Mouse (Mus musculus) spleen, postnatal 10 days (tissue): Measurements from ENCODE around the gene Endou.

Experiments used
- DNase-seq, 2 experiments: peaks; one replicate each; pipeline ENCODE4 v3.0.0; 2021 to 2022; ENCODE audit warnings: low spot score in 2 of 2

Gene Endou

DNA sequence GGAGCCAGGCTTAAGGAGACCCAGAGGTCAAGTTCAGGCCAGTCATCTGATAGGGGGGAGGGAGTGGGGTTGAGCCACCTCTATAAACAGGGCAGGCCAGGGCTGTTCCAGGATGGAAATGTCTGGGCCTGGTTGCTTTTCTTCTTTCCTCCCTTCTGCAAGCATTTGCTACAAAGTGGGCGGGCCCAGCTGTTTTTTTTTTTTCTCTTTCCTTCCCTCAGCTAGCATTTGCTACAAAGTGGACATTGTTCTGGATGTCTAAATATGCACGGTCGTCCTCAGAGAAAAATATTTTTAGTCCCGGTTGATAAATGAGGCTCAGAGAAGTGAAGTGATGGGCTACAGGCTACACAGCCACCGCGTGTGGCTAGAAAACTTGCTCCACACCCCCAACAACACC is 23.3 kb upstream of the Endou start:
- DNase-seq, result no peak

DNA sequence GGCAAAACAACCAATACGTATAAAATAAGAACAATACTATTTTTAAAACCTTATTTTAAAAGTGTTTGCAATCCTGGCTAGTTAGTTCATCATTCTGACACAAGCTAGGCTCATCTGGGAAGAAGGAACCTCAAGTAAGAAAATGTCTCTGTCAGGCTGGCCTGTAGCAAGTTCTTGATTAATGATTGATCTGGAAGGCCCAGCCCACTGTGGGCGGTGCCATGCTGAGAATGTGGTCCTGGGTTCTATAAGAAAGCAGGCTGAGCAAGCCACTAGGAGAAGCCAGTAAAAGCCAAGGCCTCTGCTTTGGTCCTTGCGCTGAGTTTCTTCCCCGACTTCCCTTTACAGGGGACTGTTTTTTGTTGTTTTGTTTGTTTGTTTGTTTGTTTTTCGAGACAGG is 21.4 kb upstream of the Endou start:
- no peak for DNase-seq

DNA sequence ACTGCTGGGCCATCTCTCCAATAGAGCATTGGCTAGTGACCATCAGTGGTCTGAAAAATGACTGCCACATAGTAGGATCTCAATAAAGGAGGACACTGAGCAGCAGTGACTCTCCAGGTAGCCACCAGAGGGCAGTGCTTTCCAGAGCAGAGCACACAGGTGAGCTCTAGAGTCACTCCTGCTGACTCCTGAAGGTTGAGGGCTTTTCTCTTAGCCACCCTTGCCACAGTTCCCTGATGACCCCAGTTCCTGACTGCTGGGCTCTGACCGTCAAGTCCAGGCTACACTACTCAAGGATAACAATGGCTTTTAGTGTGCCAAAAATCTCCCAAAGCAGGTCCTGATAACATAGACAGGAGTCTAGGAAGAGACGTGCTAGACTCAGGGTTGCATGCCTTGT is 20.5 kb upstream of the Endou start:
- peak in 1 of 2 experiments; percentile 59 for DNase-seq

DNA sequence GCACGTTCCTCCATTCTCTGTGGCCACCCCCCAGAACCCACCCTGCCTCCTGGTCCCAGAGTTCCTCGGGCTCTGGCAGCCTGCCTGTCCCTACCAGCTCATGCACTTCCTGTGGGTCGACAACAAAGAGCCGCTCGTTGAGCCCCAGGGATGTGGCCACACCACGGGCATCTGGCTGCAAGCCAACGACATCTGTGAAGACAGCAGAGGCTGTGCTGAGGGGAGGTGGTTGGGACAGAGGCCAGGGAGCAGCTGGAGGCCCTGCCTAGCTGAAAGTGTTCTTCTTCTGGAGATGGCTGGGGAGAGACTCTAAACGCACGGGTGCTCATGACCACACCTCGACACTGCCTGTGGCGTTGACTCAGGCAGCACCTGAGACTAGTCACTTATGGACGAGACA is 19.6 kb upstream of the Endou start:
- DNase-seq, result peak; percentile 36 to 74

DNA sequence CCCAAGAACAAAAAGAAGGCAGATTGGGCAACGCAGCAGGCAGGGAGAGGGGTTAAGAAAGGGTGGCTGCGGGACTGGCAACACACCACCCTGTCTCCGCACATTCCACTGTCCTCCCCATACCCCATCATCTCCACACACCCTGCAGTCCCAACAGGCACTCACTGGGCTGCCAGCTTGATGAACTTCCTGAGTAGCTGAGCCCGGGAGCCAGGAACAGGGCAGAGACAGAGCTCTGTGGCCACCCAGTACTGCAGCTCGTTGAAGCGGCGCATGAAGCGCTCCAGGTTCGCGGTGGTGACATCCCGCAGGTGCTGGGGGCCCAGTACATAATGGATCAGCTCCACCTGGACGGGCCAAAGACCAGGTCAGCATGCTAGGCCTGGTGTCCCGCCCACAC is 18.7 kb upstream of the Endou start:
- no peak for DNase-seq

DNA sequence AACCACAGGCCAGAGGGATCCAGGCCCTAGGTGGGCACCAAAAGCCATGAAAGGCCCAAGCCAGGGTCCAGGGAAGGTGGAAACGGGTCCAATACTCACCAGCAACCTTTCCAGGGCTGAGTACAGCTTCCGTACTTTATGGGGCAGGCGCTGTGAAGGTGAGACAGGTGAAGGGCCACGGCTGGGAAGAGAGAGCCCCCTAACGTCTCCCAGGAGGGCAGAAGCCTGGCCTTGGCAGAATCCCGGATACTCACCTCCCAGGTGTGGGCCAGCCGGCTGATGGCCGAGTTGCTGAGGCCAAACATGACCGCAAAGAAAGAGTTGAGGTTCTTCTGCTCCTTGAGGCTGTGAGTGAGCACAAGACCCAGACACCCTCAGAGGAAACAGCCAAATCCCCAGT is 18.3 kb upstream of the Endou start:
- no peak for DNase-seq

DNA sequence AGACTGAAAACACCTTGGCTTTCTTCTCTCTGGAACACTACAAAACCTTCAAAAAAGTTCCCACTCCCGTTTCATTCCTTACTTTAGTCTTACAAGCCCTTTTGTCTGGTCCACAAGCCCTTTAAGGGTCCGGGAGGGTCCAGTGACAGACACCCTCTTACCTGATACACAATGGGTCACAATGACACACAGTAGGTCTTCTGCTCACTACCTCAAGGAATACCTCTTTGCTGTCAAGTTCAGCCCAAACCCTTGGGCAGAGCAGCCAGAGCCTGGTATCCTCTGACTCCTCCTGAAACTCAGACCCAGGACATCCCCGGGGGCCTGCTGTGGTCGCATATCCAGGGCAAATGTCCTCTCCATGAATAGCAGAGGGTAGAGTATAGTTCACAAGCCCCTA is 17.8 kb upstream of the Endou start:
- no peak for DNase-seq

DNA sequence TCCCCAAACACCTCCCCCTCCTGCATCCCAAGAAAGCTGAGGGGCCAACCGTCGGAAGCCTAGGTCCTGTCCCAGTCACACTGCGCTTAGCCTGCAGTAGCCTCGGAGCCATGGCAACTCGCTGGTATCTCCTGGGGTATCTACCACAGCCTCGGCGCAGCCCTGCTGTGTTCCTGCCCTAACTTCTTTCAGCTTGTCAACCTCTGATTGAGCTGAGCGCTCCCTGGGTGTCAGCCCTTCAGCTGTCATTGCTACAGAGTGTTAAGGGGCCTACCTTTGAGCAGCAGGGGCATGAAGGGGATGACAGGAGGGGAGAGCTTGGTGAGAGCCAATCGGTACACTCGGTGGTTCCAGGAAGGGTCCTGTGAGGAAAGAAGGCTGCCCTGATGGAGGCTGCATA is 17.2 kb upstream of the Endou start:
- no peak for DNase-seq

DNA sequence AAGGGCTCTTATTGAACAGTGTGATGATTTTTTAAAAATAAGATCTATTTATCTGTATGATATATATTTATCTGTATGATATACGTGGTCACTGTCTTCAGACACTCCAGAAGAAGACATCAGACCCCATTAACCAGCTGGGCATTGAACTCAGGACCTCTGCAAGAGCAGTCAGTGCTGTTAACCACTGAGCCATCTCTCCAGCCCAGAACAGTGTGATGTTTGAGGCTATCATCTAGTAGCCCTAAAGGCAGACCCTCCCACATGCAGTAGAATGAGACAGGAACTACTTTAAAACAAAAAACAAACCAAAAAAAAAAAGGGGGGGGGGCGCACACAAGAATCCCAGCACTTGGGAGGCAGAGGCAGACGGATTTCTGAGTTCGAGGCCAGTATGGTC is 16.3 kb upstream of the Endou start:
- DNase-seq, result no peak

DNA sequence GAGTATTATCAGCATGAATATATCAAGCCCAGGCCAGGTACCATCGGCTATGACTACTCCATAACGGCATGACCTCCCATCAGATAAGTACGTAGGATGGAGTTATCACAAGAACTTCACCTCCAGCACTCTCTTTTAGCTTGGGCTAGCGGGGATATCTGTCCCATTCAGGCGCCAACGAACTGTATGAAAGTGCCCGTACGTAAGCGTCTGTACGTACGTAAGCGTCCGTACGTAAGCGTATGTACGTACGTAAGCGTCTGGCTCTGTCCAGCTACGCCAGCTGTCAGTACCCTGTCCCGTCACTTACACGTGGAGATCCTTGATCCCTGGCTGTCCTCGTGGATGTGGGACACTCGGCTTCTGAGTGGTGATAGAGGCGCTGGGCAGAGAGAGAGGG is 15.6 kb upstream of the Endou start:
- DNase-seq, result no peak

DNA sequence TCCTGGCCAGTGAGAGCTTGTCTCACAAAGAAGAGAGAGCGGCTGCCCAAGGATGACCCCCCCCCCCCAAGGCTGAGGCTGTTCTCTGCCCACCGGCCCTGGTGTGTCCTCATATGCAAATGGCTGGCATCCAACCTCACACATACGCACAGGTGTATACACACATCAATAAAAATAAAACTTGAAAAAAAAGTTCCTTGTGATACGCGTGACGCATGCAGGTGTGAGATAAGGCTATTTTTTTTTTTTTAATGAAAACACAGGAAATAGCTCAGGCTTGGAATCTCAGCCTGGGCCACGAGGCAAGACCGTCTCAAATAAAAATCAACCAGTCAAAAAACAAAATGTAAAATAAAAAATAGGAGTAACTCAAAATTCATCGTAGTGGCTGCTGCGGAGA is 15.1 kb upstream of the Endou start:
- DNase-seq, result no peak

DNA sequence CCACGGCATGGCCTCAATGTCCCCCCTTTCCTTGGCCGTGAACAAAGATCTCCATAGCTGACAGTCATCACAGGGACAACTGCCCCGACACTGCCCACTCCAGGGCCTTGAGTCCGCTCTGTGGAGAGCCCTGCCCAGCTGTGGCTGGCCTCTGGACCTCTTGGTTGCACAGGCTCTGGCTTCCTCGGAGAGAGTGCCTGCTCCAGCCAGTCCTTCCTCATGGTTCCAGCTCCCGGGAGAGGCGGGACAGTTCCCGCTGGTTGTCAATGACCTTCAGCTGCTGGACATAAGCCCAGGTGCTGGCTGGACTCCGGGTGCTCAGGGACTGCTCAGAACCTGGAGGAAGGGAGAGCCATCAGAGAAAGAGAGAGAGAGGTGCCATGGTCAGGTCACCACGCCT is 14.2 kb upstream of the Endou start:
- no peak for DNase-seq

DNA sequence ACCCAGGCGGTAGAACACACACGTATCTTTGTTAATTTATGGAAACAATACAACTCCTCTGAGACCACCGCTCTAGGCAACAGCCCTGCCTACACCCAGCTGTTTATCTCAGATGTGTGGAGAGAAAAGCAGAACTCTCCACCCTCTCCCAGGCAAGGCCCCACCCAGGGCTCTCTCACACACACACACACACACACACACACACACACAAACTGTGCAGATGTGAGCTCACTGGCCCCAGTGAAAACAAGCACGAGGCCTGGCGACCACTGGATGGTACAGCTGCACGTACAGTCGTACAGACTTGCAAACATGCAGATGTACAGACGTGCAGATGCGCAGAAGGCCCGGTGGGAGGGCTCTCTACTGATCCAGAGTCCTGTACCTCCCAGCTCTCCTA is 13.8 kb upstream of the Endou start:
- DNase-seq, result peak in 1 of 2 experiments; percentile 76

DNA sequence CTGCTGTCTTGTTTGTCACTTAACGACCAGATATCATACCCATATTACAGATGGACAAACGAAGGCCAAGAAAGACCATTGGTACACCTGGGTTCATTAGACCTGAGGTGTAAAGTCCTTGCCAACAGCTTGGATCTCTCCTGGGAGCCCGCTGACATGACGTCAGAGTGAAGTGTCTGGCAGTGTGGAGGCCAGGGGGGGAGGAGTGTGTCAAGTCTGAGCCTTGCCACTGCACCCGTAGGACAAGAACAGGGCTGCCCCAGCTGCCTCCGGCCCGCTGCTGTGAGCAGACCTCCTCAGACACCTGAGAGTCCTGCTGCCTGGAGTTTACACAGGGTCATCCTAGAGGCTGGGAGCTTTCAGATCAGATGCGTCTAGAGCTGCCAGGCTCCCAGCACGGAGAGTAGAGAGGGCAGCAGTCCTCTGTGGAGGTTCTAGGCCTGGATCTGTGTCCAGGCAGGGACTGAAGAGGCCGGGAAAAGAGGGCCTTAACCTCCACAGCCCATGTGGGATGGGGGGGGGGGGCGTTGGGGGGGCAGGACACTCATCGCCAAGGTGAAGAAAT is 12.9 kb upstream of the Endou start:
- DNase-seq, result no peak

DNA sequence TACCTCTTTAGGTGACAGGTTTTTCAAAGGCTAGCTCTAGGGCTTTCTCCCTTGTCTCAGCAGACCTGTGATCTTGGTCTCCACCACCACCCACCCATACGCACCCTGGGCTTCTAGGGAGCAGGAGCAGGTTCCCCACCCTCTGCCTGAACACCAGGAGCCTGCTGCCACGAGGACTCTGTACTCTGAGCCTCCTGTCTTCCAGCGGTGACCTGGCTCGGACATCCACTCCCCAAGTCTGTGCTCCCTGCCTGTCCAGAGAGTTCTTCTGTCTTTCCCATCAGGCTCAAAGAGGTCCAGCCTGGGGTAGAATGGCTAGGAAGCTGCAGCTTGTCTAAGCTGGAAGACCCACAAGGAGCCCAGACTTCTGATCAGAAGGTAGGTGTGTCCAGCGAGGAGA is 12.1 kb upstream of the Endou start:
- no peak for DNase-seq

DNA sequence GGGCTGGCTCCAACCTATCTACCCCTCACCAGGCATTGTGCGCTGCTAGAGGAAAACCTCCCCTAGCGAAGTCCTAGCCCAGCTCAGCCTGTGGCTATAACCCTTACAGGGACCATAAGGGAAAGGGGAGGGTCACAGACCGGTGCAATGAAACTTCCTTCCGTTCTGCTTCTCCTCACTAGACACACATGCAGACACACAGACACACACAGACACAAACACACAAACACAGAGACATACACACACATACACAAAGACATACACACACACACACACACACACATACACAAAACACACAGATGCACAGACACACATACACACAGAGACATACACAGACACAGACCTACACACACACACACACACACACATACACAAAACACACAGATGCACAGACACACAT is 11.5 kb upstream of the Endou start:
- no peak for DNase-seq

DNA sequence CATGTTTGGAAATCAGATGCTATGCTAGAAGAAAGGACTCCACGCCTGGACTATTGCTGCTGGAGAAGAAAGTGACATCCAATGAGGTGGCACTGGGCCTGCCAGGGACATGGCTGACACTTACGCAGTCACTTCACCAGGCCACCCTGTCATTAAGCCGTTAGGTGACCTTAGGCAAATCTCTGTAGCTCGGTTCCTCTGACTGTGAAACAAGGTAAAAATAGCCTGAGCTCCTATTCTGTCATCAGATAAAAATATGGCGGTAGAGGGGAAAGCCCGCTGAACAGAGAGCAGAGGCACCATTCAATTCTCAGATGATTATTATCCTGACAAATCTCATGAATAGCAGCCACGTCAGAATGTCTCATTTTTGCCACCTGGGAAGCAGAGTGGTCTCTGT is 10.9 kb upstream of the Endou start:
- DNase-seq, result no peak

DNA sequence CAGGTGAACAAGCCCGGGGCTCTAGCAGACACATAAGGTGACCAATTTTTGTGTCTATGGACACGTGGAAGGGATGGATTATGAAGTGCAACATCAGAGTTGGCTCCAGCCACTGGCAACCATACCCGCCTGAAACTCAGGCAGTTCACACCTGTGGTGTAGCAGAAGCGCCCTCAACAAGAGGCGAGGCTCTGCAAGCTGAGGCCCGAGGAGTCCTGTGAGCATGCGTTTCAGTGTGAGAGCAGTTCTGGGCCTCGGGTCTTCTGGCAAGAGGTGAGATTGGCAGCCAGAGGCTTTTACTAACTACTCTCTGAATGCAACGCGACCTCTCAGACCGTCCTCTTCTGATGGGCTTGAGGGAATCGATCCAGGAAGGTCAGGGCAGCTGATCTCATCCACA is 10.5 kb upstream of the Endou start:
- no peak for DNase-seq

DNA sequence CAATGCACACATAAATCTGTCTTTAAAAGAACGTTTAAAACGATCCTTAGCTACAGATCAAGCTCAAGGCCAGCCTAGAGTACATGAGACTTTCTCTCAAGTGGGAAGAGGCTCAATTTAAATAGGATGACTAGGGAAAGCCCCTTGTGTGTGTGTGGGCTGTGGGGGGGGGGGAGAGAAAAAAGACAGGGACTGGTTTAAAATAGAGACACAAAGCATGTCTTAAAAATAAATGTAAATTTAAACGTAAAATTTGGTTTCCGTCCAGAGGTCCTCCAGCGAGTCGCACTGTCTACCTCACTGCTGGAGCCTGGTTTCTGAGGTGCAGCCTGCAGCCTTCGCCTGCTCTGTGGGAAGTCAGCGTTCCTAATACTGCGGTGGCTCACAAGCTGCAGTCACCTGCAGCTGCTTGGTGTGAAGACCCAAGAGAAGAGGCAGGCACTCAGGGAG is 9.2 kb upstream of the Endou start:
- DNase-seq, result no peak

DNA sequence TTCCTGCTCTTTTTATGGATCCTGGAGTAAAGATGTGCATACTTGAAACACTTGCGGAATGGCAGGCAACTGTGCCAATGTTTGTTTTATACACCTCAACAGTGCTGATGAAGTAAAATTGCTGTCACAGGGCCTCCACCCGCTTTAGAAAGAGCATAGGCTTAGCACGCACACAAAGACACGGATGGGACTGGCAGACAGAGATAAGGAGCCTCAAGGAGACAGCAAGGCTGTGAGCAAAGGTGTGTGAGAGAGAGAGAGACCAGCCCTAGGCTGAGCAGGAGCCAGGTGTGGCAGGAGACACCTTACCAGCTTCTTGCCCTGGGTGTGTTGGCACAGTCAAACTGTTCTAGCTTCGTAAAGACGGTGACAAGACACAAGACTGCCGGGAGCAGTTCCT is 7.8 kb upstream of the Endou start:
- DNase-seq, result no peak

DNA sequence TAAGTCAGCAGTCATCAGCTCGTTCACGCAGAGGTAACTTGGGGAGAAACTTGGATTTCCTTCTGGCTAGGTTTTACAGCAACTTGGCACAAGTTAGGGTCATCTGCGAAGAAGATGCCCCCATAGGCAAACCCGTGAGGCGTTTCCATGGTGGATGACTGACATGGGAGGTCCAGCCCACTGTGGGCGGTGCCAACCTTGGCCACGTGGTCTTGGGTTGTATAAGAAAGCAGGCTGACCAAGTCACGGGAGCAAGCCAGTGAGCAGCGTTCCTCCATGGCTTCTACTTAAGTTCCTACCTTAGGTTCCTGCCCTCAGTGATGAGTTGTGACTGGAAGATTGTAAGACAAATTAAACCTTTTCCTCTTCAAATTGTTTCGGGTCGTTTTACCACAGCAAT is 849 bp upstream of the Endou start:
- no peak for DNase-seq

DNA sequence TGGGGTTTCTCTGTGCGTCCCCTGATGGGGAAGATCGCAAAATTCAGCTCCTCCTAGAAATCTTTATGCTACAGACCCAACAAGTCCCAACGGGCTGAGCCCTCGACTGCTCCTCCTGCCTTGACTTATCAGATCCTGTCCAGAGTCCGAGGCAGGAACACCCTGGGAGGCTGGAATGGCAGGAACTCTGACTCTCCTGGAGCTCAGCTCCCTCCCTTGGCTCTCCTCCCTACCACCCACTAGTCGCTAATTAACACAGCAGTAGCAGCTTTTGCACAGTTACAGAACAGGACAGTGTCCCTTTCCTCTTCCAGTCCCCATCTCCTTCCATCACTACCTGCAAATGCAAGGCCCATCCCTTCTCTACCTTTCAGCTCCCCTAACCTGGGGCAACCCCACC is 774 bp downstream of the Endou start:
- DNase-seq, result no peak

DNA sequence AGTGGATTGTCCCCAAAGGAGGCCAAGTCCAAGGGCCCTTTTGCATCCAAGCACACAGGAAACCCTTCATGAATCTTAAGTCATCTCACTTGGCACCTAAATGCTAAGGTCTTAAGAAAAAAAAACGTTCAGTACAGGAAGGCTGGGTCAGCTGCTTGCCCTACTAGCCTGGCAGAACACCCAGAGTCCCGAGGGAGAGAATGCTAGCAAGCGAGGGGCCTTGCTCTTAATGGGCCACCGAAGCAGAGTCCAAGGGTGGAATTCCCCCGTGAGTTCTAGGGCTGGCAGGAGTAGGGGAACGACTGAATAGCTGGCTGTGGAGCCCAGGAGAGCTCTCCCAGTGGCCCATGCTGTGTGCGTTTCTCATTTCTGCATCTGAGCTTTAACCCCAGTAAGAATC is 2.3 kb downstream of the Endou start:
- DNase-seq, result no peak

DNA sequence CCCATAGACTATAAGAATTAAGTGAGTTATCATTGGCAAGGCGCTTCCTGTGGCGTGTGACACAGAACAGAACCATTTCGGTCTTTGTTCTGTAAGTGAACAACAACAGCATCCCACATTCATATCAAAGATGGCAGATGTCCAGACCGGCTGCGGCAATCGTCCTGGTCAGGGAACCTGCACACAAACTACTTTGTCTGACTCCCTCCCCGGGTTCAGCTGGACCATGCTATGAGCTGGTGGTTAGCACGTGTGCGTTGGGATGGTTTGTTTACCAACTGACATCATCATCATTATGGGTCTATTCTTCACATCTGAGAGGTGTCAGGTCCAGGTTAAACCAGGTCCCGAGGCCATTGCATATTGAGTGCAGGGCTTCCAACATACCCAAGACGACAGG is 2.7 kb downstream of the Endou start:
- no peak for DNase-seq

DNA sequence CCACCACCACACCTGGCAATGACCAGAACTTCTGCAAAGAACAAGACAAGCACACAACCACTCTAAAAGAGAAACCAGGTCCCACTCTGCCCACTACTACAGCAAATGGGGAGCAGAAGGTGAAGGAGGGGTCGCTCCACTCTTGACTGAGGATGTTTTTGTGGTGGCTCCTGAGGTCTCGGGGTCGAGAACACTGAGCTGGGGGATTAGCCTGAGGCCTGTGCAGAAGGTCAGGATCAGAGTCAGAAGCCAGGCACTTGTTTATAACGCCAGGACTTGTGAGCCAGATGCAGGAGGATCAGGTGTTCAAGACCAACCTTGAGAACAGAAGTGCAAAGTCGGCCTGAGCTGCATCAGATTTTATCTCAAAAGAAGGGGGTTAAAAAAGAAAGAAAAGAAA is 3.6 kb downstream of the Endou start:
- no peak for DNase-seq
